Mouse (Mus musculus): ENCODE data around the gene Rbm18. TPM values are rescaled to one million over a fixed set of nuclear protein-coding genes. Genes with fewer than 3 reads are reported as not detected.
A peak's percentile ranks its signal among the peaks of the same experiment; 100 is the strongest.

The Rbm18 gene
- polyA plus RNA-seq, 1 experiment from 2014 or later, result 146 TPM

DNA sequence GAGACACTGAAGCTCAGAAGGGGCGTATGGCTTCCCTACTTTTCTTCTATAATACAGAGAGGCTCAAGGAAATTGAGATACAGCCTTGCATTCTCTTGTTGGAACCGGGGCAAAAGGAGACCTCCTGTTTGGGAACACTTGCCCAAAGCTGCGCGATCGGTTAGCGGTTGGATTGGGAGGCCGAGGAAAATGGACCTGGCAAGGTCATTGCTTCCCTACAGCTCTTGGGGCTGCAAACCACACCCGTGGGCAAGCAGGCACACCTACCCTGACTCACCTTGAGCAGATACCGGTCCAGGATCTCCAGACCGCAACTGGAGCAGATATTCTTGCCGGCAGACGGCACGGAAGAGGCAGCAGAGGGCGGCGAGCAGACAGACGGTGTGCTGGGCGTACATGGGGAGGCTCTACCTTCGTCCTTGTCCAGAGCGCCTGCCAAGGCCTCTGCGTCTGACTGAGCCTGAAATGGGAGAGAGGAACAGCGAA lies 33.5 kb downstream of the Rbm18 start:
- H3K4me3 ChIP-seq, result peak overlapping the region; percentile 35; the same call in 1 of the 2 replicates
- H3K9ac ChIP-seq, result no peak overlapping the region
- H3K9me3 ChIP-seq, result no peaks in the 10 kb centered on the region
- no peak overlapping the region for H3K27ac ChIP-seq
- no peak for ATAC-seq (replicated peaks)
- no peaks in the 10 kb centered on the region for H3K36me3 ChIP-seq (replicated peaks)
- peaks cover 87% of the 10 kb centered on the region for H3K27me3 ChIP-seq (replicated peaks)
- H3K4me1 ChIP-seq, result peaks cover 31% of the 10 kb centered on the region
- peak overlapping the region; percentile 27; the same call in 1 of the 2 replicates for H3K4me2 ChIP-seq
- 1% methylated on average over 21 of the region's 21 CpGs for WGBS

DNA sequence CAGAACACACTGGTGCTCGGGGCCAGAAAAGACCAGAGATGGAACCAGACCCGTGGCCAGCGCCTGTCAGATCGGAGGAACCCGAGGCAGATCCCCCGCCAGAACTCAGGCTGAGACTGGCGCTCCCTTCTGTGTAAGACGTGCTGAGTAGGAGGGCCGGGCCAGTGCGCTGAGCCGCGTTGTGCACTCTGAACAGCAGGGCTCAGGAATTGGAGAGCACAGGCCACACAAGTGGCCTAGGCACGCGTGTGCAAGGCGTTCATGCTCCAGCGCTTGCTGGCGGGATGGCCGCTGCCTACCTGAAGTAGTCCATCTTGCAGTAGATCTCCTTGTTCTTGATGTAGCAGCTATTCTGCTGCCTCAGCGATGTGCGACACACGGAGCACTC lies 34.0 kb downstream of the Rbm18 start:
- Histone ChIP-seq H3K4me2 (peak overlapping the region; percentile 27), H3K27me3 (replicated peaks) (peaks cover 87% of the 10 kb centered on the region), H3K9me3 (no peaks in the 10 kb centered on the region), H3K27ac (no peak overlapping the region), H3K4me3 (peak overlapping the region; percentile 35; the same call in 1 of the 2 replicates), H3K9ac (no peak overlapping the region), H3K4me1 (peaks cover 31% of the 10 kb centered on the region), H3K36me3 (replicated peaks) (no peaks in the 10 kb centered on the region)
- WGBS, result 2% methylated on average over 21 of the region's 21 CpGs
- no peak; the same call in 1 of the 2 replicates for ATAC-seq (replicated peaks)

DNA sequence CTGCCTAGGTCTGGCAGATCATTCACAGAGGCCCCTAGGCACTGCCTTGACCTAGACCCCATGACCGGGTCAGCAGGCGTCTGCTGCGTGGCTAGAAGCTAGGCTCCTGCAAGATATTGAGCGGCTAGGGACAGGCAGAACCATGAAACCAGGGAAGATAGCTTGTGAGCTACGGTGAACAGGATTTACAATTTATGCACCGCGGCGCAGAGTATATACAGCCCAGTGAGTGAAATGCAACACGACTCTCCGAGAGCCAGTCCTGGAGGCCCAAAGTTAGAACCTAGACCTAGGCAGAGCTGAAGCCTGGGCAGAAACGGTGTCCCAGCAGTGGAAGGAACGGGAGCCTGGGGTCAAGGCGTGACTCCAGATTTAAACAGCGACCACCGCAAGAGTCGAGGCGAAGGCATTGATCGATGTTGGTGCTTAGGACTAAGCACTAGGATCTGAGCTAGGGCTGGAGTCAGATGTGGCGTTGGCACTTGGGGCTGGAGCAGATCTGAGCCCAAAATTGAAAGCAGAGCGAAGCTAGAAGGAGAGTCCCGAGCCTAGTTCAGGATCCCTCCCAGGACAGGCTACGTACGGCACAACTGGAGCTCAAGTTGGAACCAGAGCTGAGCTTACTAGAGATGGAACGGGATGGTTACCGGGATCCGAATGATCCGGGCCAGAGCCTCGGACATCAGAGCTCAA lies 34.6 kb downstream of the Rbm18 start:
- Histone ChIP-seq H3K9me3 (no peaks in the 10 kb centered on the region), H3K4me2 (peak overlapping the region; percentile 27), H3K27ac (no peak overlapping the region), H3K4me1 (peaks cover 31% of the 10 kb centered on the region), H3K36me3 (replicated peaks) (no peaks in the 10 kb centered on the region), H3K9ac (no peak overlapping the region), H3K27me3 (replicated peaks) (peaks cover 88% of the 10 kb centered on the region), H3K4me3 (peak overlapping the region; percentile 35; the same call in 1 of the 2 replicates)
- ATAC-seq (replicated peaks), result no peak
- WGBS, result 3% methylated on average over 28 of the region's 28 CpGs

DNA sequence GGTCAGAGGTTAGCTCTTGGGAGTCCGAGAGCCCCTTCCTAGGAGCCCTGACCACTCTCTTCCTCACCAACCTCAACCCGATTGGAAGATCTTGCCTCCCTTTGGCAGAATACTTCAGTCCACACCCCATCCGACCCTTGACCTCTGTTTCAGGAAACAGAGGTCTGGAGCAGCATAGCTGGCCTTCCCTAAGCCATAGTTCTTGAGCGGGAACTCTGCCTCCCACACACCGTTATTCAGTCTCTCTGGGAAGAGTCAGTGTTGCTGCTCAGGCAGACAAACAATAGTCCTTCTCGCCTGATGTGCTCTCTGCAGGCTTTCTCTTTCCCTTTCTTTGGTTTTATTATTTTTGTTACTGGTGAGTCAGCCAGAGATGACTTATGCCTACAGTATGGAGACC lies 36.8 kb downstream of the Rbm18 start:
- Histone ChIP-seq H3K27me3 (replicated peaks) (peaks cover 88% of the 10 kb centered on the region), H3K36me3 (replicated peaks) (no peaks in the 10 kb centered on the region), H3K4me3 (no peak overlapping the region), H3K4me1 (peaks cover 22% of the 10 kb centered on the region), H3K27ac (no peak overlapping the region), H3K4me2 (no peak overlapping the region), H3K9me3 (no peaks in the 10 kb centered on the region), H3K9ac (no peak overlapping the region)
- ATAC-seq (replicated peaks), result no peak
- WGBS, result 5% methylated on average over 6 of the region's 6 CpGs

DNA sequence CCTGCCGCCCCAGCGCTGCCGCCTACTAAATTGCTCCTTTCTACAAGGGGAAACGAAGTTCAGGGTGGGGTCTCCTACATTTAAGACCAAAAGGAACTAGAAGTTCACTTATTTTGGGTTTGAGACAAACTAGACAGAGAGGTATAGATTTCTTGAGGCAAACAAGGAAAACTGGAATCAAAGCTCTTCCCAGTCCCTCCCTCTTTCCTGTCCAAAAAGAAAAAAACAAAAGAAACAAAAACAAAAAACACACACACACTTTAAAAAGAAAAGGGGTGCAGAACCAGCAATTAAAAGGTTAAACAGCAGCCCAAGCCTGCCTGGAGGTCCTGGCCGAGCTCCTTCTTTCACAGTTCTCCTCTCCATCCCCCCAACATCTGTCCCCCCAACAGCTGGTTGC lies 38.6 kb downstream of the Rbm18 start:
- H3K9me3 ChIP-seq, result no peaks in the 10 kb centered on the region
- peaks cover 98% of the 10 kb centered on the region for H3K27me3 ChIP-seq (replicated peaks)
- peaks cover 7% of the 10 kb centered on the region for H3K4me1 ChIP-seq
- 3% methylated on average over 5 of the region's 5 CpGs for WGBS
- no peak overlapping the region for H3K4me2 ChIP-seq
- ATAC-seq (replicated peaks), result no peak
- H3K9ac ChIP-seq, result no peak overlapping the region
- H3K27ac ChIP-seq, result no peak overlapping the region
- no peaks in the 10 kb centered on the region for H3K36me3 ChIP-seq (replicated peaks)
- H3K4me3 ChIP-seq, result no peak overlapping the region

DNA sequence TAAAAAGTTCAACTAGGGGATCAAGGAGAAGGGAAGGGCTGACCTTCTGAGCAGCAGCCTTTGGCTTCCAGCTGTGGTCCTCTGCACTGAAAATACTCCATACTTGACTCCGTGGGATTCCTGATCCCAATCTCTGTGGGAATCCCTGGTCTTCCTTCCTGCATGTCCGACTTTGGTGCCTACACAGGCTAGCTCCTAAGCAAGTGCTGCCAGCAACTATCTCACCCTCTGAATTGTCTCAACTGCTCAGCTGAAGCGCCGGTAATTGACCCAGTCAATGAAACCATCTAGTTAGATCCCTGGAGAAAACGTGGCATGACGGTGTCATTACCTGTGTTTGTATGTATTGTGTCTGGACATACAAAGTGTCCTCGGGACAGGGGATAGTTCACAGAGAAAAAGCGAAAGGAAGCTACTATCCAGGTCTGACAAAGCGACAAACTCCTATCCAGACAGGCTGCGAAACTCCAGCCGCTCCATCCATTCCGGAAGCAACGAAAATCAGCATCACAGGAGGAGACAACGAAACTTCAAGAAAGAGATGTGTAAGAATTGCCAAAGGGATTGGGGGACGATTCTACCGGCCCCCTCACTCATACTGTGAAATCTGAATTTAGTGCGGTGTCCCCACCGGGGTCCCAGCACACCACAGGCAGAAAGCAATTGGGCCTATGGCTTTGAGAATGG lies 39.3 kb downstream of the Rbm18 start:
- H3K4me1 ChIP-seq, result no peaks in the 10 kb centered on the region
- no peak overlapping the region for H3K4me3 ChIP-seq
- H3K9me3 ChIP-seq, result no peaks in the 10 kb centered on the region
- H3K9ac ChIP-seq, result no peak overlapping the region
- no peak for ATAC-seq (replicated peaks)
- H3K36me3 ChIP-seq (replicated peaks), result no peaks in the 10 kb centered on the region
- H3K27me3 ChIP-seq (replicated peaks), result peaks cover 99% of the 10 kb centered on the region
- 1% methylated on average over 18 of the region's 18 CpGs for WGBS
- H3K27ac ChIP-seq, result no peak overlapping the region
- H3K4me2 ChIP-seq, result no peak overlapping the region

DNA sequence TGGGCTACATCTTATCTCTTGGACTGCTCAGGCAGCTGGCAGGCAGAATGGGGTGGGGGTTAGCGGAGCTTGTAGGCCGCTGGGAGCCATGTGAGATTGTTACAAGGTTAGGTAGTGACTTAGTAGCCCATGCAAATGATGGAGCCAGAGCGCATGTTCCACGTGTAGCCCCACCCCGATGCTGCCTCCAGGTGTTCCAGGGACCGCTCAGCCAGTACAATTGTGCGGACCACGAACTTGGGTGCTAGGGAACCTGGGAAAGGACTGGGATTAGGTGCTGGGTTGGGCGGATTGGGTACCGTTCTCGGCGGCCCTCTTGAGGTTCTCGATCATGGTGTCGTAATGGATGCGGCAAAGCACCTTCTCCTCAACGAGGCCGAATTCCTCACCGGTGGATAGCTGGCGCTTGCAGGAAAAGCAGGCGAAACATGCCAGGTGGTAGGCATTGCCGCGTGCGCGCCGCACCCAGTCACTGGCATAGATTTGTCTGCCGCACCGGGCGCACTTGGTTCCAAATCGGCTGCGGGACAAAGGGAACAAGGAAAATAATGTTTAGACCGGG lies 42.6 kb downstream of the Rbm18 start:
- peaks cover 100% of the 10 kb centered on the region for H3K27me3 ChIP-seq (replicated peaks)
- peak overlapping the region; percentile 5; the same call in 1 of the 2 replicates for H3K4me2 ChIP-seq
- WGBS, result 3% methylated on average over 31 of the region's 31 CpGs
- H3K4me3 ChIP-seq, result peak overlapping the region; percentile 7; the same call in 1 of the 2 replicates
- peaks cover 14% of the 10 kb centered on the region for H3K4me1 ChIP-seq
- H3K9me3 ChIP-seq, result no peaks in the 10 kb centered on the region
- no peak overlapping the region for H3K9ac ChIP-seq
- ATAC-seq (replicated peaks), result no peak
- H3K36me3 ChIP-seq (replicated peaks), result no peaks in the 10 kb centered on the region
- H3K27ac ChIP-seq, result no peak overlapping the region

DNA sequence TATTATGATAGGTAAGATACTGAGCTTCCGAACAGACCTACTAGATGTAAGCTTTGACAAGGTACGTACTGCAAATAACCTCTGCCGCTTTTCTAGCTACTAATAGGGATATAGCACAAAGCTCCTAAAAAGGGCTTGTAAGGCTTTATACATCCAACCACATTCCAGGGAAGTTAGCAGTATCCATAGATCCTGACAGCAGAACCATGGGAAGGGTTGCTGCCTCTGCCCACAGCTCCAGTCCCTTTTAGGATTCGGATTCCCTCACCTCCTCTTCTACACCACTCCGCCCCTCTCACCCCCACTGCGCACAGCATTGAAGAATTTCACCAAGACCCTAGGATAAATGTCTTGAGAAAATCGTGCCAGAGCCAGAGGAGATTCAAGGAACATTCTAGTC lies 43.3 kb downstream of the Rbm18 start:
- 13% methylated on average over 7 of the region's 7 CpGs for WGBS
- H3K27me3 ChIP-seq (replicated peaks), result peaks cover 100% of the 10 kb centered on the region
- H3K4me2 ChIP-seq, result no peak overlapping the region
- H3K4me1 ChIP-seq, result peaks cover 14% of the 10 kb centered on the region
- no peak overlapping the region for H3K27ac ChIP-seq
- no peaks in the 10 kb centered on the region for H3K9me3 ChIP-seq
- H3K36me3 ChIP-seq (replicated peaks), result no peaks in the 10 kb centered on the region
- no peak overlapping the region for H3K4me3 ChIP-seq
- H3K9ac ChIP-seq, result no peak overlapping the region
- ATAC-seq (replicated peaks), result no peak

DNA sequence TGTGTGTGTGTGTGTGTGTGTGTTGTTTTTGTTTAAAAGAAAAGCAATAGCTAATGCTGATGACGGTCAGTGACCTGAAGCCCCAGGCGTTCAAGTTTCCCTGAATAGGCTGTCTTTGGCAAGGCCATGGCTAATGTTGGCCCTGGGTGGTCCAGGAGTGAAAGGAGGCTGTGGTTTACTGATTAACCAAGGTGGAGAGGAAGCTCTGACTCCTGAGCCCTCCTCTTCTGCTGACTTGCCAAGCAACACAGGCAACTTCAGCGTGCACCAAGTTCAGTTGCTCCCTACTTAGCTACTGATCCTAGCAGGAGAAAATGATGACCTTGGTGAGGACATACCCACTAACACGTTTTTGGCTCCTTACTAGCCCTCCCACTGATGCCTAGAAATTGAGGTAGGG lies 43.8 kb downstream of the Rbm18 start:
- Histone ChIP-seq H3K9ac (no peak overlapping the region), H3K27me3 (replicated peaks) (peaks cover 98% of the 10 kb centered on the region), H3K4me3 (no peak overlapping the region), H3K4me1 (peaks cover 14% of the 10 kb centered on the region), H3K9me3 (no peaks in the 10 kb centered on the region), H3K4me2 (no peak overlapping the region), H3K27ac (no peak overlapping the region), H3K36me3 (replicated peaks) (no peaks in the 10 kb centered on the region)
- ATAC-seq (replicated peaks), result no peak
- WGBS, result 4% methylated on average over 4 of the region's 4 CpGs

DNA sequence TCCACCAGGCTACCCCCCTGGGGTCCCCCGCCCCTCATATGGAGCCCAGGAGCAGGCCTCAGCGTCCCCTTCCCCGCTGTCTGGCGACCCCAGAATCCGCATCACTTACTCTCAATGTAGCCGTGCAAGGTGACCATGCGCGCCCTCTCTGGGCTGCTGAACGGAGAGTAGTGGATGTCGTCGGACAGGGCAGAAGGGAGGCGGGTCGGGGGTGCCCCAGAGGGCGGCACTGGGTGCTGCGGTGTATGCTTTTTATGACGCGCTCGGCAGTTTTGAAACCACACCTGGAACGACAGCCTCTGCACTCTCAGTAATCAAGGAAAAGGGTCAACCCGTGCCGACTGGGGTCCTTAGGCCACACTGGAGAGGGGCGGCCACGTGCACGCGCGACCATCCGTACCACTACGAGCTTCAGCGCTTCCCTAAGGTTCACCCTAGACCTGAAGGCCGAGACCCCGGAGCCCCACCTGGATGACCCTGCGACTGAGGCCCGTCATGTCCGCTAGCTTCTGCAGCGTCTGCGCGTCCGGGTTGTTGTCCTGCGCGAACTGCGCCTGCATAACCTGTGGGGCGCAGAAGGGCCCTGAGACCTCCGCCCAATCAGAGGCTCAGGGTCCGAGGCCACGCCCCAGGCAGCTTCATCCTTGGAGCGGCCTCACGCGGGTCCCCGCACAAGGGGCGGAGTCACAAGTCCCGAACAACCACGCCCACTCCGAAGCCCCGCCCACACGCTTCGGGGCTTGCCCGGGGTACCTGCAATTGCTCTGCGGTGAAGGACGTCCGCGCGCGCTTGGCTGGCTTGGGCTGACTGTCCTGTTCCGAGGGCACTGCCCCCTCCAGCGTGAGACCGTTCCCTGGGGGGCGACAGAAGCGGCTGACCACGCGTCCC lies 45.5 kb downstream of the Rbm18 start:
- H3K9ac ChIP-seq, result no peak overlapping the region
- 3% methylated on average over 70 of the region's 70 CpGs for WGBS
- peaks cover 14% of the 10 kb centered on the region for H3K4me1 ChIP-seq
- H3K27me3 ChIP-seq (replicated peaks), result peaks cover 89% of the 10 kb centered on the region
- peak overlapping the region; percentile 75 for H3K4me2 ChIP-seq
- H3K9me3 ChIP-seq, result no peaks in the 10 kb centered on the region
- peak overlapping the region; percentile 40 for H3K4me3 ChIP-seq
- ATAC-seq (replicated peaks), result peak; percentile 62
- no peaks in the 10 kb centered on the region for H3K36me3 ChIP-seq (replicated peaks)
- H3K27ac ChIP-seq, result no peak overlapping the region

DNA sequence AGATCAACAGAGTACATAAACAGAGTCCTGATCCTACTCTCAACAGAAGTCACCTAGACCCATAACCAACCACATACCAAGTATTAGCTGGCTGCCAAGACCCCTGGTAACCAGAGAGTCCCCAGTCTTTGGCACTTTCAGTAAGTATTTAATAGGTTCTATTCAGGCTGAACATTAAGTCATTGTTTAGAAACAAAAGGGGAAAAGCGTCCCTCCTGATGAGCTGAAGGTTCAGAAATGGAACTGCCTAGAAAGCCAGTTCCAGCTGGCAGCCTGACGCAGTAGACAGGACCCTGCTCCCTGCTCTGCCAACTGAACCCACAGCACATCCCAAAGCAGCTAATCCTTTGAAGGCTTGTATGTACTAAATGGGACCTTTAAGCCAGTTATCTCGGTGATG lies 47.4 kb downstream of the Rbm18 start:
- no peak overlapping the region for H3K9ac ChIP-seq
- no peaks in the 10 kb centered on the region for H3K36me3 ChIP-seq (replicated peaks)
- H3K4me3 ChIP-seq, result no peak overlapping the region
- no peak overlapping the region for H3K27ac ChIP-seq
- H3K4me1 ChIP-seq, result peaks cover 14% of the 10 kb centered on the region
- WGBS, result 29% methylated on average over 3 of the region's 3 CpGs
- no peak overlapping the region for H3K4me2 ChIP-seq
- peaks cover 70% of the 10 kb centered on the region for H3K27me3 ChIP-seq (replicated peaks)
- no peak for ATAC-seq (replicated peaks)
- no peaks in the 10 kb centered on the region for H3K9me3 ChIP-seq

DNA sequence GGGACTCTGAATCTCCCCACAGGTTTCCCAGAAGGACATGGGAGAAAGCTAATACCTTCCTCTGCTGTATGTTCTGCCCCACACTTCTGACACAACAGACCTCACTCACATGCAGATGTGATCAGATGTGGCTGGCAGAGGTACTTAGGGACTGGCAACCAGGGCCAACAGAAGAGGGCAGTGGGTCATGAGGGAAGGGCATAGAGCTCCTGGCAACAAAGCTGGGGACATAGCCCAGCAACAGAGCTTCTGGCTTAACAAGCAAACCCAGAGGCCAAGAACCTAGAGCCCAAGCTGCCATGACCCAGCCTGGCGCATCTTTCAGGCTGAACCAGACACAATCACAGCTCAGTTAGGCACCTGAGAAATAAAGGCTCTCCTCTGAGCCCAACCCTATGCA lies 51.5 kb downstream of the Rbm18 start:
- Histone ChIP-seq H3K4me1 (no peaks in the 10 kb centered on the region), H3K4me2 (no peak overlapping the region), H3K36me3 (replicated peaks) (no peaks in the 10 kb centered on the region), H3K4me3 (no peak overlapping the region), H3K27me3 (replicated peaks) (peaks cover 29% of the 10 kb centered on the region), H3K27ac (no peak overlapping the region), H3K9ac (no peak overlapping the region), H3K9me3 (no peaks in the 10 kb centered on the region)
- 94% methylated on average over 1 of the region's 1 CpGs for WGBS
- no peak for ATAC-seq (replicated peaks)

All from midbrain, embryonic 15.5 days (tissue).